Mouse (Mus musculus): Measurements from ENCODE around the gene Gm15155.
"Not testable (repeated sequence)": the region's sequence is repeated elsewhere in the genome, so short reads cannot be mapped to it uniquely, and the experiment has no call there.

The Gm15155 gene

DNA sequence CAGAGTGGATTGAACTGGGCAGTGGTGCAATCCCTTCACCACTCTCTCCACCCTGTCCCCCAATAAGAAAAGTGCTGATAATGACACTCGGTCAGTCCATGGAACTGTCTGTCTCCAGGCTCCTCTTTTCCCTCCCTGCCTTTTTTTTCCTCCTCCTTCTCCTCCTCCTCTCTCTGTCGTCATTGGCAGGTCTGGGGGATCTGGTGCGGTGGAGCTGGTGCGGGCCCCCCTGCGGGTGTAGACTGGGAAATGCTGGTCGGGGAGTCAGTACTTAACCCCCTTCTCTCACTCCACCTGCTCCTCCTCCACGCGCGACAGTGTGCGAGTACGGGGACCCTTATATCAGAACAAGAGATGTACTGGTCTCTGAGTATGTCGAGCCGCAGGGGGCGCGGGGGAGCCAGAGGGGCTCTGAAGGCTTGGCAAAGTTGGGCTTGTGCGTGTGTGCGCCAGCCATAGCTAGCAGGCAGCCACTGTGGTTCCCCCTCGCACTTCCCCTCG is at the start of gene Gm15155:
TSS of gene Gm15155 (plus strand) at position 401 of the 501 bp plus-strand sequence.
- no peak for DNase-seq (ENCODE audit: low read depth)

GRCm38 (mm10) chrX:155579791-155580190 is 44.8 kb upstream of the Gm15155 start:
- no peak for DNase-seq (ENCODE audit: low read depth)

- DNase-seq (ENCODE audit: low read depth), result peak; percentile 8
Measured at GRCm38 (mm10) chrX:155584586-155584985, 40.0 kb upstream of the Gm15155 start.

DNA sequence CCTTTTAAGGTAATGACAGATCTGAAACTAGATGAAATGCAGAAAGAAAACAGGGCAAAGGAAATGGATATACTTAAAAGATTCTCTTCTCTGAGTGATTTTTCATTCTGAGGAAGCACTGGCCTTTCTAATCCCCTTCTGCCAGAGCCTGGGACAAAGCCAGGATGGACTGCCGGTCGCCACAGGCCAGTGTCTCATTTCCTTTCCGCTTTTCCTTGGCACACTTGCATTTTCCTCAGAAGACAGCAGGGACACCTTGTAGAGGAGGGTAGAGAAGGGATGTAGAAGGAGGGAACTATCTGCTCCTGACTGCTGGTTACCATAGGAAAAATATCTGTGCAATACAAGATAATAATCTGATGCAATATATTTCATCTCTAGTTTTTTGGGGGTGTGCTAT is 33.1 kb upstream of the Gm15155 start:
- no peak for DNase-seq (ENCODE audit: low read depth)

DNA sequence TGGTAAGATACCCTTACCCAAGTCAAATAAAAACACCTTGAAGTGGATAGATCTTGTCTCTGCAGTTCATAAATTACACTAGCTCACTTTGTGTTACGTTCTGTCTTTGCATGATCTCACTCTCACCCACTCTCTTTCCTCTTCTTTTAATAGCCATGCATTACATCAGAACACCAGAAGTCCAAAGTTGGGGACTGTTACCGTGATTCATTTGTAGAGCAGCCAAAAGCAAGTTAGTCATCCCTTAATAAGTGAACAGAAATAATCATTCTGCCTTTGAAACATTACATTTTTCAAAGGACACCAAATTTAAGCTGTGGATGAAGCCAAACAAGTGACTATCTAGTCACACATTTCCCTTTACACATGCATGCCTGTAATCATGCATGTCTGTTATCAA is 32.1 kb upstream of the Gm15155 start:
- DNase-seq (ENCODE audit: low read depth), result no peak

DNA sequence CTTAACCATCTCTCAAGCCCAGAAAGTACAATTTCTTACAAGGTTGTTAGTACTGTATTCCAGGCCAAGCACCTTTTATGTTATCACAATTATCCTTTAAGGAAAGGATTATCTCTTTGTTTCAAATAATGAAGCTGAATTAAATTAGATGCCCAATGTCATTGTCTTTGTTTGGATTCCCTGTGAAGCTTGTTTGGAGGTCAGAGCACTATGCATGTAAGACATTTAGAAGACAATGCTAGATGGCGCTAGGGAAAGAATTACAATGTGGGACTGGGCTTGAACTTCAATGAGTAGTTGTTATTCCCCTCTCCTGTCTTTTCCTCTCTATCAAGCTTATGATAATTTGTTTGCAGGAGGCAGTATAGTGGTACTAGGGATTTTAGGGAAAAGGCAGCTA is 29.9 kb upstream of the Gm15155 start:
- DNase-seq (ENCODE audit: low read depth), result no peak

GRCm38 (mm10) chrX:155596390-155596789 is 28.2 kb upstream of the Gm15155 start:
- no peak for DNase-seq (ENCODE audit: low read depth)

GRCm38 (mm10) chrX:155601196-155601595 is 23.3 kb upstream of the Gm15155 start:
- DNase-seq (ENCODE audit: low read depth), result no peak

- no peak for DNase-seq (ENCODE audit: low read depth)
Measured at GRCm38 (mm10) chrX:155622527-155622926, 2.0 kb upstream of the Gm15155 start.

DNA sequence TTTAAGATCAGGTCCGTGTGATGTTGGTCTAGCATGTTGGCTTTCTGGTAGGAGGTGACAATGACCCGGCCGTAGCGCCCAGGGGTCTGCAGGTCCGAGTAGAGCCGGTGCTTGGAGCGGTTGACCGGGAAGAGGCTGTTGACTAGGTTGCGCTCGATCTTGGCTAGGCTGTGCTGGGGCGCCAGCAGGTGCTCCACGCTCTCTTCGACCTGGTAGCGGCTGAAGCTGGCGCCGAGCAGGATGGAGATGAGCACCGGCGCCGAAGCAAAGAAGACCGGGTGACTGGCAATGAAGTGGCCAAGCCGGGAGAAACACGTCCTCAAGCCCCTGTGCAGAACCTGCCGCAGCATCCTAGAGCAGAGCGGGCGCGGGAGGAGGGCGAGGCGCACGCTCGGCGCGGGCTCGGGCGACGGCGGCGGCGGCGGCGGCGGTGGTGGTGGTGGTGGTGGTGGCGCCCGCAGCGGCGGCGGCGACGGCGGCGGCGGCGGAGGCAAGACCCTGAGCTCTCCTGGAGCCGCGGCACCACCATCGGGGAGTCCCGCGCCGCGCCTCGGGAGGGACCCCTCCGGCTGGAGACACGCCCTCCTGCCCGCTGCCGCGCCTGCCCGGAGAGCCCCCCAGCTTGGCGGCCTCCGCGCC is 1.5 kb upstream of the Gm15155 start:
- DNase-seq (ENCODE audit: low read depth), result no peak

DNA sequence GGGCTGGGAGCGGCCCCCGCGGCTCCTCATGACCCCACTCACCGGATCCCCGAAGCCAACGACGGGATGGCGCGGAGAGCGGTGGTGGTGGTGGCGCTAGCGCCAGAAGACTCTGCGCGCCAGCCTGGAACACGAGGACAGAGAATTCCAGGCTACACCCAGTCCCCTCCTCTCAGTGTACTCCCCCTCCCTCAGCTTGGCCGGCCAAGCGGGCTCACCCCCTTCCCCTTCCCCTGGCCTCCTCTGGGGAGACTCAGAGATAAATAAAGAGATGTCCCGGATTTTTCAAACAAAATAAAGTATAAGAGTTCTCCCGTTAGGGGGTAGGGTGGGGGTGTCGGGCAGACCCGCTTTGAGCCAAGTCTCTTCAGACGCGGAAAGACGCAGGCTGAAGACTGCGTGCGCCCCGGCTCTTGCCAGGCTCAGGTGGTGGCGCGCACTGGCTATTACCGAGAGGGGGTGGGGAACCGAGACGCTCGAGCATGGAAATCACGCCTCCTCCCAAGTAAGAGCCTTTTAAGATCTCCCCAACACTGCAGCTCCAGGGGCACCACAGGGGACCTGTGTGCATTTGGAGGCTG is 750 bp upstream of the Gm15155 start, which contains the start of gene Ptchd1:
TSS of gene Ptchd1 (minus strand) at position 114 of the 581 bp plus-strand sequence.
- no peak for DNase-seq (ENCODE audit: low read depth)

GRCm38 (mm10) chrX:155624895-155625294 is 354 bp downstream of the Gm15155 start:
- DNase-seq (ENCODE audit: low read depth), result no peak

- no peak for DNase-seq (ENCODE audit: low read depth)
Measured at GRCm38 (mm10) chrX:155625671-155626196, 1.2 kb downstream of the Gm15155 start.

DNA sequence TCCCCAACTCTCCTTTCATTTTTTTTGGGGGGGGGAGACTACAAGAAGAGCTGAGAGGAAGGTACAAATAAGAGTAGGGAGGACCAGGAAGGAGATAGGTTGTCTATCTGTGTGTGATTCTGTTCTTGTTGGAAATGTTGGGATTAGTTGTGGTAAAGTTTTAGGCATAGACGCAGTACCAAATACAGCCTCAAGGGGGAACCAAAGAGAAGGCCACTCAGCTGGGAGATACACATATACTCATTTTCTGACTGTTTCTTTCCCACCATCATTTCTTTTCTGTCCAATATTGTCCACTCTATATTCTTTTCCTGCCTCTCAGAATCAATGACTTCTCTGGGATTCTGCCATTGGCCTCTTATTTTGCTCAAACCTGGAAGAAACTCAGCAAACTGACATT is 19.4 kb downstream of the Gm15155 start:
- no peak for DNase-seq (ENCODE audit: low read depth)

DNA sequence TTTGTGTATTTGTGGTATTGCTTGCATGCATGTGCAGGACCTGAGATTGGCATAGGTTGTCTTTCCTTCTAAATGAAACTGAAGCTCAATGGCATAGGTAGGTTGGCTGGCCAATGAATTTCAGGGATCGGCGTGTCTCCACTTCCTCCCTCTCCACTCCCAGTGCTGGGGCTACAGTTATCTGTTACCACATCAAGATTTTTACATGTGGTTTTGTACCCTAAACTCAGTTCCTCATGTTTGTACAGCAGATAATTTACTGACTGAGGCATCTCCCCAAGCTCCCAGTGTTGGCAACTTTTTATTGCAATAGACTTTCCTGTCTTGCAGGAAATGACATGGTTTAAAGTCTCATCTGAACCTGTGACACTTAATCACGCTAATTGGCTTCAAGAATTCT is 21.4 kb downstream of the Gm15155 start:
- DNase-seq (ENCODE audit: low read depth), result no peak

DNA sequence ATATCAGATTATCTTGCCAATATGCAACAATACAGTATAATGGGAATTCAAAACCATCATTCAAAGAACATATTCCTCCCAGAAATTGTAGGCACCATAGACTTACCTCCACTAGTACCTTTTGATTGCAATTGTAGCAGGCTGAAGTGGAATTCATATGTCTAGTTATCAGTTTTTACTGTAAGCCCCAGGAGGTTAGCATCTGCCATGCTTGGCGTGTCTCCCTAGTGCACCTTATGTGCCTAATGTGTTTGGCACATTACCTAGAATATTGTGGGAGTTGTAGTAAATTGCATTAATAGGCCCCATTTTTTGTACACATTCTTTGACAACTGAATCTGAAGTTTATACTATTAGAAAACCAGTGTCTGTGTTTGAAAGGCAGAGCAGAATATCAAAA is 33.4 kb downstream of the Gm15155 start:
- DNase-seq (ENCODE audit: low read depth), result no peak

DNA sequence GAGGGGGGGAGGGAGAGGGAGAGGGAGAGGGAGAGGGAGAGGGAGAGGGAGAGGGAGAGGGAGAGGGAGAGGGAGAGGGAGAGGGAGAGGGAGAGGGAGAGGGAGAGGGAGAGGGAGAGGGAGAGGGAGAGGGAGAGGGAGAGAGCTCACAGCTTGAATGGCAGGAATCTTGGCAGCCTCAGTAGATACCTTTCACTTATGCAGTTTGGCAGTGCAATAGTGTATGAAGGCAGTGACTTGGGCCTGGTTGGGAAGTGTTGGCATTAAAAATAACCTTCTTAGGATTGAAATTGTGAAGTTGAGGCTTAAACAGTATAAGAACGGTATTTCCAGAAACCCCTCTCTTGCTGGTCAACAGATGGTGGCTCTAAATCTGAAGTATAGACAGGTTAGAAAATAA is 65.9 kb downstream of the Gm15155 start:
- DNase-seq (ENCODE audit: low read depth), result not testable (repeated sequence)

GRCm38 (mm10) chrX:155724157-155724556 is 99.6 kb downstream of the Gm15155 start:
- DNase-seq (ENCODE audit: low read depth), result no peak

- no peak for DNase-seq (ENCODE audit: low read depth)
Measured at GRCm38 (mm10) chrX:155728387-155728786, 103.8 kb downstream of the Gm15155 start.

DNA sequence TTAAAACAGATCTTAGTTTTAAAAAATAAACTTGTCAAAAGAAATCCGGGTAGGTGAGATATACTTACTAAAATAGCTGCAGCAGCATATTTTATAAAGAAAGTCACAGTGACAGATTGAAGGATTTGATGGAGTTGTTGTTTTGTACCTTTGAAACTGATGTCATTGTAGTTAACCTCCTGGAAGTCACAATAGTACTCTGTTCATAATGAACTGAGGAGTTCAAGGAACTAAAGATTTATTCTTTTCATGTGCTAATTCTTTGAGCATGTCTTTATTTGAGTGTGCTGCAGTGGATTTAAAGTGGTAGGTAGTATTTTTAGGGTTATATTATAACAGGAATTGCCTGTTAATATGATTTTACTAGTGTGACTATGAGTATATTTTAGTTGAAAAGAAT is 263.6 kb downstream of the Gm15155 start:
- no peak for DNase-seq (ENCODE audit: low read depth)

- no peak for DNase-seq (ENCODE audit: low read depth)
Measured at GRCm38 (mm10) chrX:155900040-155900439, 275.5 kb downstream of the Gm15155 start.

- no peak for DNase-seq (ENCODE audit: low read depth)
Measured at GRCm38 (mm10) chrX:155901742-155902141, 277.2 kb downstream of the Gm15155 start.

DNA sequence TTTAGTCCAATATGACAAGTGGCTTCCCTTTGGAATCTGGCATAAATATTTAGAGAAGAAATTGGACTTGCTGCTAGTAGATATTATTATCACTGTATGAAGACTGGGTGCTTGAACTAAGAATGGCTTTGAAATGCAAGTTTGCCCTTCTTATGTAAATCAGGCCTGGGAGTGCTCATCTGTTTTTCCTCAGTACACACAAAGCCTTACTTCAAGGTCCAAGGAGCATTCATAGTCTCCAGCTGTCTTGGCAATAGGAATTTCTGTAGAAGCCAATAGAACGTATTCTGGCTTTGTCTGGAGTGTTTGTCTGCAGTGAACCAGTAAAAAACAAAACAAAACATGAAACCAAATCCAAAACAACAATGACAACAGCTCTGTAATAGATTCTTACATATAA is 278.6 kb downstream of the Gm15155 start:
- no peak for DNase-seq (ENCODE audit: low read depth)

- DNase-seq (ENCODE audit: low read depth), result no peak
Measured at GRCm38 (mm10) chrX:156009756-156010155, 385.2 kb downstream of the Gm15155 start.

All from c-Kit-positive CD71-negative TER-119-negative erythroid progenitor cells, embryonic 14.5 days (primary cell).